Mouse (Mus musculus) layer of hippocampus, adult 8-10 months (tissue): ENCODE measurements around the gene Msi2. TPM values are rescaled to one million over a fixed set of nuclear protein-coding genes. Genes with fewer than 3 reads are reported as not detected.

Source experiments
- DNase-seq, 2 experiments: peaks; one replicate each; pipeline ENCODE4 v3.0.0; 2022; ENCODE audit warnings: low spot score in 2 of 2
- total RNA-seq, 4 experiments: library from RNA; stranded (reverse); gene quantifications; 2 replicates each; pipeline ENCODE4 v1.2.4; 2022

Msi2 gene
- total RNA-seq, 4 experiments from 2014 or later: 102 to 121 (median 109) TPM

- DNase-seq: no peak
Observed at GRCm38 (mm10) chr11:88516596-88517485, 201.5 kb downstream of the Msi2 start.

- DNase-seq: no peak
Observed at GRCm38 (mm10) chr11:88515736-88516583, 202.4 kb downstream of the Msi2 start.

- no peak for DNase-seq
Observed at GRCm38 (mm10) chr11:88515267-88515666, 203.0 kb downstream of the Msi2 start.

- no peak for DNase-seq
Observed at GRCm38 (mm10) chr11:88514151-88514926, 204.0 kb downstream of the Msi2 start.

- DNase-seq: no peak
Observed at GRCm38 (mm10) chr11:88512580-88512979, 205.7 kb downstream of the Msi2 start.

- DNase-seq: no peak
Observed at GRCm38 (mm10) chr11:88510282-88510850, 207.9 kb downstream of the Msi2 start.

GRCm38 (mm10) chr11:88509464-88509863 lies 208.8 kb downstream of the Msi2 start:
- DNase-seq: no peak

GRCm38 (mm10) chr11:88508133-88508532 lies 210.2 kb downstream of the Msi2 start:
- DNase-seq: no peak

GRCm38 (mm10) chr11:88506544-88507419 lies 211.5 kb downstream of the Msi2 start:
- no peak for DNase-seq

- DNase-seq: no peak
Observed at GRCm38 (mm10) chr11:88506109-88506508, 212.2 kb downstream of the Msi2 start.

GRCm38 (mm10) chr11:88502566-88502965 lies 215.7 kb downstream of the Msi2 start:
- DNase-seq: no peak

GRCm38 (mm10) chr11:88498491-88498890 lies 219.8 kb downstream of the Msi2 start:
- no peak for DNase-seq

- DNase-seq: no peak
Observed at GRCm38 (mm10) chr11:88496460-88496859, 221.9 kb downstream of the Msi2 start.

GRCm38 (mm10) chr11:88495759-88496158 lies 222.6 kb downstream of the Msi2 start:
- DNase-seq: no peak

GRCm38 (mm10) chr11:88495018-88495417 lies 223.3 kb downstream of the Msi2 start:
- DNase-seq: no peak

- no peak for DNase-seq
Observed at GRCm38 (mm10) chr11:88493795-88494559, 224.3 kb downstream of the Msi2 start.

GRCm38 (mm10) chr11:88492585-88492984 lies 225.7 kb downstream of the Msi2 start:
- DNase-seq: no peak

- no peak for DNase-seq
Observed at GRCm38 (mm10) chr11:88489985-88490384, 228.3 kb downstream of the Msi2 start.
